Mouse (Mus musculus): ENCODE data around the gene Gm14862.

DNA sequence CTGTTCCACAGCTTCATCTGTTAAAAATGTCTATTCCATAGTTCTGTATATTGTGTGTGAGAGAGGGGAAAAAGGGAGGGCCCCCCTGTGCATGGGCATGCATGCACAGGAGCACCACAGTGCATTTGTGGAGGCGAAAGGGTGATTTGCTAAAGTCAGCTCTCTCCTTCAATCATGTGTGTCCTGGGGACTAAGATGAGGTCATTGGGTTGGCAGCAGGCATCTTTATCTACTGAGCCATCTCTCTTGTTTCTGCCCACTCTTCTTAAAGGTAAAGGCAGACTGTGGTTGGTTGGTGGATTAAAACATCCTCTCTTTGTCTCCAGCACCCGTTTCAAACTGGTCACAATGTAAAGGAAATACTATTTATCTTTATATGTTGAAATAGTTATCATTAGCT, 29.6 kb downstream of the Gm14862 start:
- TF ChIP-seq ZC3H11A (IDR thresholded peaks at IDR 0.05; ENCODE audit: low read depth, low read length) = no peak
- TF ChIP-seq CTCF (conservative IDR thresholded peaks at IDR 0.05 in 1 of 2, IDR thresholded peaks at IDR 0.05 in 1 of 2; ENCODE audit: low read depth in 2 of 2, low read length in 2 of 2) = no peak
- TF ChIP-seq ZKSCAN1 (IDR thresholded peaks at IDR 0.05; ENCODE audit: borderline replicate concordance, low read depth, low read length) = no peak
- no peak for TF ChIP-seq EP300 (IDR thresholded peaks at IDR 0.05; ENCODE audit: low read length)
- no peak for TF ChIP-seq MAFK (IDR thresholded peaks at IDR 0.05; ENCODE audit: insufficient replicate concordance, low read length)
- TF ChIP-seq MAX (IDR thresholded peaks at IDR 0.05; ENCODE audit: low read length) = no peak
- no peak for TF ChIP-seq ELF1 (IDR thresholded peaks at IDR 0.05; ENCODE audit: low read depth, low read length)
- TF ChIP-seq TCF12 (IDR thresholded peaks at IDR 0.05; ENCODE audit: low read depth, low read length) = no peak
- TF ChIP-seq CHD2 (IDR thresholded peaks at IDR 0.05; ENCODE audit: low read length) = no peak
- TF ChIP-seq UBTF (IDR thresholded peaks at IDR 0.05; ENCODE audit: low read depth, low read length) = no peak
- no peak for TF ChIP-seq E2F4 (IDR thresholded peaks at IDR 0.05; ENCODE audit: insufficient replicate concordance, low read depth, low read length)
- no peak for TF ChIP-seq POLR2AphosphoS2 (IDR thresholded peaks at IDR 0.05; ENCODE audit: low read depth, low read length)
- TF ChIP-seq USF1 (IDR thresholded peaks at IDR 0.05; ENCODE audit: low read depth, low read length) = no peak

Data from CH12.LX (cell line).